Mouse (Mus musculus) lung, adult 2 months (tissue): Measurements from ENCODE around the gene Mfsd13b. TPM values are rescaled to one million over a fixed set of nuclear protein-coding genes. Genes with fewer than 3 reads are reported as not detected.
"Not testable (repeated sequence)": the region's sequence is repeated elsewhere in the genome, so short reads cannot be mapped to it uniquely, and the experiment has no call there.

Experiments used
- DNase-seq: peaks from one replicate; pipeline ENCODE4 v3.0.0; 2022
- H3K4me1 ChIP-seq: fragments of 200-500 bp; 2 replicates; pipeline ENCODE4 v1.6.1; 2011; ENCODE audit warnings: low read length; ENCODE audit not compliant: control insufficient read depth, insufficient read depth
- H3K4me3 ChIP-seq: fragments of 200-500 bp; replicated peaks from 2 replicates; pipeline ENCODE3; 2011; ENCODE audit warnings: low read depth, mild to moderate bottlenecking, control low read depth, low read length; ENCODE audit errors: extremely low read depth
- CTCF ChIP-seq: fragments of 200-500 bp; IDR thresholded peaks from 2 replicates; pipeline ENCODE4 v1.5.1; 2011; ENCODE audit warnings: mild to moderate bottlenecking, low read length, control low read depth; ENCODE audit not compliant: insufficient read depth
- POLR2A ChIP-seq: fragments of 200-500 bp; IDR thresholded peaks from 2 replicates; pipeline ENCODE4 v1.6.1; 2011; ENCODE audit warnings: low read depth, mild to moderate bottlenecking, control low read depth, low read length, borderline replicate concordance; ENCODE audit errors: extremely low read depth
- WGBS: fragments of 180-500 bp; shearing (Covaris S2); methylation state at CpG from one replicate; pipeline ENCODE4 v1.1.7; 2018; 5-methylcytosine and 5-hydroxymethylcytosine counted together
- polyA plus RNA-seq: library from polyadenylated mRNA; depleted of rRNA; stranded (reverse); fragments of >200 nt; gene quantifications from 2 replicates; pipeline ENCODE4 v1.2.3, GENCODE M21; 2012

Mfsd13b gene
- polyA plus RNA-seq, 1 experiment = 0.19 TPM

- no peak for DNase-seq
- no peaks in the 10 kb centered on the region for H3K4me1 ChIP-seq
- 89% methylated on average over 2 of the region's 2 CpGs for WGBS
- no peak overlapping the region for H3K4me3 ChIP-seq
- no peak for TF ChIP-seq POLR2A
- TF ChIP-seq CTCF = no peak
Observed at GRCm38 (mm10) chr7:120960116-120960515, 22.2 kb upstream of the Mfsd13b start.

GRCm38 (mm10) chr7:120960601-120961000 is 21.7 kb upstream of the Mfsd13b start:
- Histone ChIP-seq H3K4me1 (no peaks in the 10 kb centered on the region), H3K4me3 (no peak overlapping the region)
- 88% methylated on average over 6 of the region's 6 CpGs for WGBS
- TF ChIP-seq CTCF = no peak
- TF ChIP-seq POLR2A = no peak
- no peak for DNase-seq

GRCm38 (mm10) chr7:120961893-120962292 is 20.4 kb upstream of the Mfsd13b start:
- no peak for DNase-seq
- TF ChIP-seq CTCF (no peak), POLR2A (no peak)
- 66% methylated on average over 3 of the region's 3 CpGs for WGBS
- no peak overlapping the region for H3K4me3 ChIP-seq
- no peaks in the 10 kb centered on the region for H3K4me1 ChIP-seq

GRCm38 (mm10) chr7:120963126-120963525 is 19.2 kb upstream of the Mfsd13b start:
- Histone ChIP-seq H3K4me1 (no peaks in the 10 kb centered on the region), H3K4me3 (no peak overlapping the region)
- no peak for DNase-seq
- WGBS = 74% methylated on average over 5 of the region's 5 CpGs
- TF ChIP-seq POLR2A (no peak), CTCF (no peak)

- no peak overlapping the region for H3K4me3 ChIP-seq
- no peak for DNase-seq
- H3K4me1 ChIP-seq = no peaks in the 10 kb centered on the region; the same call in 1 of the 2 replicates
- WGBS = 66% methylated on average over 7 of the region's 7 CpGs
- TF ChIP-seq POLR2A (no peak), CTCF (no peak)
Observed at GRCm38 (mm10) chr7:120969221-120969620, 13.1 kb upstream of the Mfsd13b start.

- WGBS = 49% methylated on average over 5 of the region's 5 CpGs
- Histone ChIP-seq H3K4me1 (no peaks in the 10 kb centered on the region; the same call in 1 of the 2 replicates), H3K4me3 (no peak overlapping the region)
- TF ChIP-seq POLR2A (no peak), CTCF (no peak)
- DNase-seq = no peak
Observed at GRCm38 (mm10) chr7:120970112-120970511, 12.2 kb upstream of the Mfsd13b start.

GRCm38 (mm10) chr7:120972471-120972870 is 9.8 kb upstream of the Mfsd13b start:
- WGBS = 74% methylated on average over 2 of the region's 2 CpGs
- not testable (repeated sequence) for H3K4me3 ChIP-seq, DNase-seq, H3K4me1 ChIP-seq

GRCm38 (mm10) chr7:120974001-120974400 is 8.3 kb upstream of the Mfsd13b start:
- no peak for DNase-seq
- Histone ChIP-seq H3K4me1 (peaks cover 4% of the 10 kb centered on the region; the same call in 1 of the 2 replicates), H3K4me3 (no peak overlapping the region)
- TF ChIP-seq POLR2A (no peak), CTCF (no peak)
- 37% methylated on average over 3 of the region's 3 CpGs for WGBS

- DNase-seq = no peak
- no peak for TF ChIP-seq CTCF
- no peak for TF ChIP-seq POLR2A
- Histone ChIP-seq H3K4me1 (peaks cover 4% of the 10 kb centered on the region; the same call in 1 of the 2 replicates), H3K4me3 (no peak overlapping the region)
- 36% methylated on average over 7 of the region's 7 CpGs for WGBS
Observed at GRCm38 (mm10) chr7:120977063-120977462, 5.2 kb upstream of the Mfsd13b start.

GRCm38 (mm10) chr7:120980041-120980440 is 2.3 kb upstream of the Mfsd13b start:
- WGBS = 80% methylated on average over 4 of the region's 4 CpGs
- DNase-seq = no peak
- H3K4me3 ChIP-seq = no peak overlapping the region
- peaks cover 4% of the 10 kb centered on the region; the same call in 1 of the 2 replicates for H3K4me1 ChIP-seq
- no peak for TF ChIP-seq CTCF
- no peak for TF ChIP-seq POLR2A
